Mouse (Mus musculus) kidney, postnatal 10 days (tissue): ENCODE results near the gene BC037034.
"Not testable (repeated sequence)": the region's sequence is repeated elsewhere in the genome, so short reads cannot be mapped to it uniquely, and the experiment has no call there.

ENCODE experiments used
- DNase-seq: peaks from one replicate; pipeline ENCODE4 v3.0.0; 2021; ENCODE audit warnings: mixed read lengths

Gene BC037034

DNA sequence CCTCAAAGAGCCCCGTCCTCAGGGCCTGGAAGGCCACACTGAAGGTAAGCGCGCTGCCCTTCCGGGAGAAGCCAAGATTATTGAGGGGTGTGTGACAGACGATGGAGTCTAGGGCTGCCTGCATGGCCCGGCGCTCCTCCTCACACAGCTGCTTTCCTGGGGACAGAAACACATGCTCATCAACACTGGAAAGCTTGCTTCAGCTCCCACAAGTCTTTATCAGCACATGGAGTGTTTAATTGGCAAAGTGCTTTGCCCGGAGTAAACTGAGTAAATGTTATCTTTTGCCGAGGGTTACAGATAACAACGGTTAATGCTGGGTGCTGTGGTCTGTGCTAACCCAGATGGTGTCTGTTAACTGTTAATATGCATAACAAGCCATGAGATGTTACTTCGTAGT, 3.0 kb downstream of the BC037034 start:
- no peak for DNase-seq

DNA sequence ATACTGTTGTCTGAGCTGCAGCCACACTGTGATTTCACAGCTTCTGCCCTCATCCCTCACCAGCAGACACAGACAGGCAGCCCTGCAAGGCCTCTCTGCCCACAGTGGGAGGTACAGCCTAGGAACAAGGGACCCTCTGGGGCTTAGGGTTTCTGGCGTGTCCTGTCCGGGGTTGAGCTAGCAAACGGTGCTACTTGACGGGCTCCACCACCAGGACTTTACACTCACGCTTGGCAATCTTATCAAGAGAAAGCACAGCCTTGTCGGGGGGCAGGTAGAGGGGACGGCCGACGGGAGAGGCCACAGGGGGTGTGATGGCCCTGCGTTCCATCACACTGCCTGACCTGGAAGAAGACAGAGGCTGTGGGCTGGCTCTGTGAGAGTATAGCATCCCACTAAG, 3.8 kb downstream of the BC037034 start:
- DNase-seq = no peak

DNA sequence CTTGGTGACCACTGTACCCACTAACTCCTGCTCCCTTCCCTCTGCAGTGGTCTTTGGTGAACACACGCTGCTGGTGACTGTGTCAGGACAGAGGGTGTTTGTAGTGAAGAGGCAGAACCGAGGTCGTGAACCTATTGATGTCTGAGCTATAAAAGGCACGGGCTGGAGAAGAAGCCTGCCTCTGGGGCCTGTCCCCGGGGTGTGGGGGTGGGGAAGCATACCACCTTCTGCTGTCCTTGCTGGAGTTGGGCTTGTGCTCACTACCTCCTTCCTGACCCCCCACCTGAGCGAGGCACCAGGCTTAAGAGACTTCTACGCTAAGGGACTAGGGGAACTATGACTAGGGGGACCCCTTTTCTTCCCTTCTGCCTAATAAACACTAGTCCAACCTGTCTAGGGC, 4.8 kb downstream of the BC037034 start:
- DNase-seq = no peak

DNA sequence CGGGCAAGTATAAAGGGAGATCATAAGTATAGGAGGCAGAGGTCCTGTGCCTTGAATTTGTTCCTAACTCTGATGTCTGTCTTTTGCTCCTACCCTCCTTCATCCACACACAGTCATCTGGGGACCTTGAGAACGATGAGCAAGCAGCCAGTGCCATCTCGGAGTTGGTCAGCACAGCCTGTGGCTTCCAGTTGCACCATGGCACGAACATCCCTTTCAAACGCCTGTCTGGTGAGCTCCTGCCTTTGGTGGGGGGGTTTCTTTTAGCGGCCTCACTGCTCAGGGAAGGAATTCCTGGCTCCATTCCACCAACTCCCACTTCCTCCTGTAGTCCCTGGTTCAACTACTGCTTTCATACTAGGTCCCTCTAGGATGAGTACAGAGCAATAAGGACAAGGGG, 5.3 kb downstream of the BC037034 start:
- DNase-seq = no peak

DNA sequence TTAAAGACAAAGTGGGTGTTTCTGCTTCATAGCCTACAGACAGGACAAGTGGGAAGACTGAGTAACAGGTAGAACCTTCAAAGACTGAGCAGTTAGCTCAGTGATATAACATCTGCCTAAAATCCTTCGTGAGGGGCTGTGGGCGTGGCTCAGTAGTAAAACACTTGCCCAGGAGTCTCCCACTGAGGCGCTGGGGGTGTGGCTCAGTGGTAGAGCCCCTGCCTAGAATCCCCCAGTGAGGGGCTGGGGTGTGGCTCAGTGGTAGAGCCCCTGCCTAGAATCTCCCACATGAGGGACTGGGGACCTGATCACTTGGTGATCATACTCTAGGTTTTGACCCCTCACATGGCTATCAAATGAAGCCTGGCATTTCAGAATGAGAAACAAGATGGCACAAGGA, 5.8 kb downstream of the BC037034 start:
- DNase-seq = no peak

DNA sequence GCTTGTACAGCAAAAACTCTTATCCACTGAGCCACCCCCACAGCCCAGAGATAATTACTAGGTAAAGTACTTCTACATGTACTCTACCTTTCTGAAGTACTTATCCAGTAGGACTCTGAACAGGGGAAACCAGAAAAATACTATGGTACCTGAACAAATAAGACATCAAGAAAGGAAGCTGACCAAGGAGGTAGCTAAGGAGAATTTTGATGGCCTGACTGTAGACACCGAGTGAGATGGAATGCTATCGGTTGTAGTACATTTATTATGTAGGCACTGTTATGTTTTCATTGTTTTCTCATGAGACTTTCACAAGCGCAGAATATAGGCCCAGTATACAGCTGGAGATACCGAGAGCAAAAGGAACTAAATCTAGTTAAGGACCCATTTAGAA, 6.3 kb downstream of the BC037034 start:
- no peak for DNase-seq

DNA sequence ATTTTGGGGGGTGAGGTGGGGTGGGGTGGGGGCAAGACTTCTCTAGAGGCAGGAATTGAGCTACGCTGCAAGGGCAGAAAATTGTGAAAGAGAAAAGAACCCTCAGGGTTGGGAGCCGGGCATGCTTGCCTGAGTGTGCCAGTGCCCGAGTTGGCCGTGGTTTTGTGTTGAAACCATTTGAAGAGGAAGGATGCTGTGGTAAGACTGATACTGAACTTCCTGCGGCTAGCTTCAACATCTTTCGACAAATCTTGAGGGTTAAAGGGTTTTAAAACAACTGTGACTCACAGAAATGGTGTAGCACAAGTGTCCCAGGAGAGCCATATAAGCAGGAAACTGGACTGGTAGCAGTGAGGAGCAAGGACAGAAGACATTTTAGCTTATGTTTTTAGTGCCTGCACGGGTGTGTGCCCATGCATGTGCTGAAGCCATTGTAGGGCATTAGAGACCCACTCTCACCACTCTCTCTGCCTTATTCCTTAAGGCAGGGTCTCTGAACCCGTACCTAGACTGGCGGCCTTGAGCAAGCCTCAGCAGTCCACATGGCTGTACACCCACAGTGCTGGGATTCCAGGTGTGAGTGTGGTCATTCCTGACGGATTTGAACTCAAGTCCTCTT, 6.8 kb downstream of the BC037034 start:
- no peak for DNase-seq

DNA sequence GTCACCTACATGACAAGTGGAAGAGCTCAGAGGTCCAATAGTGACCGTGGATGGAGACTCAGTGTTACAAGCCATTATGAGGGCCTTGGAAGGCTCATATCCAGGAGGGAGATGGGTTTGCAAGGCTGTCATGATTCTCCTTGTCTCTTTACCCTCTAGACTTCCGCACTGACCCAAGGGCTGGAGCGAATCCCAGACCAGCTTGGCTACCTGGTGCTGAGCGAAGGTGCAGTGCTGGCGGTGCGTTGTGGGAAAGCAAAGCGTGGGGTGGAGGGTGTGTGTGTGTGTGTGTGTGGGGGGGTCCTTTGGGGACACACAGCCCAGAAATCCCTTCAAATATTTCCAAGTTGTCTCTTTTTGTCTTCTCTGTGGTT, 7.8 kb downstream of the BC037034 start:
- DNase-seq = peak; percentile 46

DNA sequence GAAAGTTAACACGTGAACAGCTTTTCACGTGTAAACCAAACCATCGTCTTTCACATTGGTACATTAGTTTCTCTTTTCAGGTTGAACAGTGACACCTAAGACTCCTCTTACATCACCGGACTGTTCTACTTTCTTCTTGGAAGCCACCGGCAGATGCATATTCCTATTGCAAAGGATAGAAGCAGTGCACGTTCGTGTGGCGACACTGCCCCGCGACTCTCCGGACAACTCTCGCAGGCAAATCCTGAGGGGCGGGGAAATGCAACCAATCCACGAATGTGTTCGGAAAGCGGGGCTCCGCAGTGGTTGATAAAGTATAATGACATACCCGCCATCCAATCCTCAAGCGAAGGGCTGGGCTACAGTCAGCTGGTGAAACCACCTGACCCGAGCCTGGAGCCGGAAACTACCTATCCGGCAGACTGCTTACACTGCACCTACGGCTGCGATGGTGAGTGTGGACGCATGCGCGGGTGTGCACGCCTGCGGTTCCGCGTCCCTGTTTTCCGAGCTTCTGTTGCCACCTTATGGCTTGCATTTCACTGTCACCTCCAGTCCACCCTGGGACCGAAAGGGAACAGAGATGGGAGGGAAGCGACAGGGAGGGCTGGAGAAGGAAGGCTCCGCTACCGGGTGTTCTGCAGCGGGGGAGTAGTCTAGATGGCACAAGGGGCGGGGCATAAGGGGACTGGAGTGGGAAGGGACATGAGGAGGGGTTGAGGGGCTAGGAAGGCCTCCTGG, 8.3 kb downstream of the BC037034 start, which contains the start of gene Lamtor4:
Gene Lamtor4, plus strand, starts transcription at position 130 of the 741 bp plus-strand sequence.
- DNase-seq = peak; percentile 94

DNA sequence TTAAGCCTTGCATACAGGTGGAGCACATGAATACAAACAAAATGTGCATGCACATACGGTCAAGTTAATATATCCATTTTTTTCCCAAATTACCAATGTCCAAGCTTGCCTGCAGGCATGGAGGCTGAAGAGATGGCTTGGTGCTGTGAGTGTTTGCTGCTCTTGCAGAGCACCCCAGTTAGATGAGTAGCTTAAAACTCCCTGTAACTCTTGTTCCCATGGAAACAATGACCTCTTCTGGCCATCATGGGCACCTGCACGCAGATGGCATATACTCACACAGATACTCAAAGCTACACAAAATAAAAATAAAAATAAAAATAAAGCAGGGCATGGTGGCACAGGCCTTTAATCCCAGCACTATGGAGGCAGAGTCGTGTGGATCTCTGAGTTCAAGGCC, 10.8 kb downstream of the BC037034 start:
- no peak for DNase-seq

DNA sequence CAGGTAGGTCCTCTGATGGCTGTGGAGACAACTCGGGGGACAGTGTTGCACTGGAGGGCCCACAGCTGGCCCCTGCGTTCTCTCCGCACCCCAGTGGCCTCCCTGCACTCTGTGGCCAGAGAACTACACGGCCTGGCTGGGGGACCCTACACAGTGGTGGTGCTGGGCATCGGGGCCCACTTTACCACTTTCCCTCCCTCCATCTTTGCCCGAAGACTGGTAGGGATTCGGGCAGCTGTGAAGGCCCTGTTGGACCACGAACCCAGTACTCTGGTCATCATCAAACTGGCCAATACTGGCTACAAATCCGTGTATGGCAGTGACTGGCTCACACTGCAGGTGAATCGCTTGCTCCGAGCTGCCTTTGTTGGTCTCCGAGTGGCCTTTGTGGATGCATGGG, 12.7 kb downstream of the BC037034 start:
- no peak for DNase-seq

DNA sequence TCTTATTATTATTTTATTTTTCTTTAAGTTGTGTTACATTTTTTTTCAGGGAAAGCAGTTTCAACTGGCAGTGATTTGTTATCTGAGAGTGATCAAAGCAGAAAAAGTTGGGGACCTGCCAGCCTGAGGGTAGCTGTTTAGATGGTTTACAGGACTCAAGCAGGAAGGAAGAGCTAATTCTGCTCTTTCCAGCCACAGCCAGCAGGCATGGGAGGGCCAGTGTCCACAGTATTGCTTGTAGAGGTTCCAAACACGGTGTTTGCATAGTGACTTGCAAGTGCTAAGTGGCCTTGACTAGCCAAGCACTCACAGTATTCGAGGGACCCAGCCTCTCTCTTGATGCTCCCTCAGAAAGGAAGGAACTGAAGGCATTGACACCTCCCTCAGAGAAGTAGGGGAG, 22.3 kb downstream of the BC037034 start:
- no peak for DNase-seq

DNA sequence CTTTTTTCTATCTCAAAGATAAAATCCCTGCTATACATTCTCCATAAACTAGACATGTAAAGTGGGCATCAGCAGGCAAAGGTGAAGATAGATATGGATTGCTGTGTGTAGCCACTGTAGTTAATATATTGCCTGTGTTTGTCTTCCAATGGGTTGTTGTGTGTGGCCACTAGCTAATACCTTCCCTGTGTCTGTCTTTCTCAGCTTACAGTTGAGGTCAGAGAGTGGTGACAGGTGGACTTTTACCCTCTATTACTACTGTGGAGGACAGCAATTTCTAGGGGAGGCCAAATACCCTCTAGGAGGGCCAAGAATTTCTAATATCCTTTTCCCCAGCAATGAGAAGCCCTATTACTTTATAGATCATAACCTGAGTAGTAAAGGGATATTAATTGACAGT, 29.6 kb downstream of the BC037034 start:
- DNase-seq = no peak

DNA sequence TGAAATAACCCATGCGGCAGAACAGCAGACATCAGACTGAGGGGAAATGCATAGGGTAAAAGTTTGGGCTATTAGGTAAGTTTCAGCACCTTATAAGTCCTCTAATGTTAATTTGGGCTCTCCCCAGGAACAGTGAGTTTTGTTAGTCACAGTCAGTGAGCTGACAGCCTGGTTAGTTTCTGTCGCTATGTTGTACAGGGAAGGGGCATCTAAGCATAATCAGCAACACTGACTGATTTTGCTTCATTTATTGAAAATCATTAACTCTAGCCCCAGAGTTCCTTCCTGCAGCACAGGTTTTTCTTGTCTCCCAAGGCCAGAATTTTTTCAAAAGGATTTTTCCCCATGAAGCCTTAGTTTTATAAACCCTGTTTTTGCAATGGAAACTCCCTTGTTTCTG, 30.1 kb downstream of the BC037034 start:
- DNase-seq = no peak

DNA sequence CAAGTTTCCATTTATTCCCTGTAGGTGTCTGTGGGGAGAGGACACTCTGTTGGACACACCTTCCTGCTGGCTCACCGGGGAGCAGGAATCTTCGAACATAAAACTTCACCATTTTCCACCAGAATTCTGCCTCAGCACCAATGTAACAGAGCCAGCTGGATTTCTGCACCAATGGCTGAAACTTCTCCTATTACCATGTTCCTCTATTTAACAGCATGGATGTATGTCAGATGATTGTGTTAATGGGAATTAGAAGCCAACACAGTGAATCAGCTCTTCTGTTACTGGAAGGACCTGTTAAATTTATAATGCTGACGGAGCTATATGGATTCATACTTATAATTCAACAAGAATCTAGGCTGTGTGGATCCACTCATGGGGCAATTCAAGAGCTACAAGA, 34.3 kb downstream of the BC037034 start:
- no peak for DNase-seq

DNA sequence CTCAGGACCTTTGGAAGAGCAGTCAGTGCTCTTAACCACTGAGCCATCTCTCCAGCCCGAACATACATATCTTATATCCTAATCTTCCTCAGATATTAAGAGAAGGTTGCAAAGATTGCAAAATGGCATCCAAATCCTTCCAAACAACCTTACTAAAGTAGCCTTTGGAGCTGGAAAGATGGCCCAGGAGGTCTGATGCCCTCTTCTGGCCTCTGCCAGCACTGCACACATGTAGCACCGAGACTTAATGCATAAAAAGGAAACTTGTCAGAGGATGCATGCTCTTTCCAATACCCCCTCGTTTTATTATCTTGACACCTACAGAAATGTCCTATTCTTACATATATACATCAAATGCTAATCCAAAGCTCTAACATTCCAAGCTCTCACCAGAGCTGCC, 35.8 kb downstream of the BC037034 start:
- peak; percentile 67 for DNase-seq

DNA sequence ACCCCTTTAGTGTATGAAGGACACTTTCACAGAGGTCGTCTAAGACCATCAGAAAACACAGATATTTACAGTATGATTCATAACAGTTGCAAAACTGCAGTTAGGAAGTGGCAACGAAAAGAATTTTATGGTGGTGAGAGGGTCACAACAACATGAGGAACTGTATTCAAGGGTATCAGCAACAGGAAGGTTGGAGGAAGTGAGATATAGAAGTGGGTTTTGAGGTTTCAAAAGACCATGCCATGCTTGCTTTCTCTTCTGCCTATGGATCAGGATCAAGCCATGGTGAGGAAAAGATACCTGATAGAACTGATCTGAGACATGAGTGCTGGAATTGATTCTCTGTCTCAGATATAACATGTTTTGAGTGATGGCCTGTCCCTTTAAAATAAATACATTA, 36.5 kb downstream of the BC037034 start:
- DNase-seq = no peak

DNA sequence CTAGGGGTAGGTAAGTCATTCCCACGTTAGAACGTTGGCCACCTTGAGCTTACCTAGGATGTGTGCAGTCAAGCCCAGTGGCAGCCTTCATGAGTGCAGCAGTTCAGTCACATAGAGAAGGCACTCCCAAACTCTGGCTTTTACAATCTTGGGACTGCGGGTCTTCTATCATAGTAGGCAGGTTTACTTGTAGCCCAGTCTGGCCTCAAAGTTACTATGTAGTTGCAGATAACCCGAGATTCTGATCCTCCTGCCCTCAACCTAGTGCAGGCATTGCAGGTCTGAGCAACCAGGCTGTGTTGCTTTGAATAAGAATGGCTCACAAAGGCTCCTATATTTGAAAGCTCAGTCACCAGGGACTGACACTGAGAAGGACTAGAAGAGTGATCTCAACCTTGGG, 37.3 kb downstream of the BC037034 start:
- no peak for DNase-seq

DNA sequence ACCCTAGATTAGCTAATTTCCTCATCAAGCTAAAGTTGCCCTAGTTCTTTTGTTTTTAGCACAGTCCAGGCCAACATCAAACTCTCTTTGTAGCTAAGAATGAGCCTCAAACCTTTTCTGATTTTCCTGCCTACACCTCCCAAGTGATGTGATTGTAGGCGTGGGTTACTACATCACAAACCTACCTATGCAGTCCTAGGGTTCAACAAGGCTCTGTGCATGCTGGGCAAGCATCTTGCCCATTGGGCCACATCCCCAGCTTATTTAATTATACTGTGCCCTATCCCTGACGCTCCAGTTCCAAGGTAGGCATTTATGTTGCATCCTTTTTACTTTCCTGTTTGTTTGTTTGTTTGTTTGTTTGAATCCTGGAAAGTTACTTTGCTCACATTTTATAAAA, 38.1 kb downstream of the BC037034 start, which contains the start of gene Nxpe5:
Gene Nxpe5, plus strand, starts transcription at position 199 of the 400 bp plus-strand sequence.
- no peak for DNase-seq

DNA sequence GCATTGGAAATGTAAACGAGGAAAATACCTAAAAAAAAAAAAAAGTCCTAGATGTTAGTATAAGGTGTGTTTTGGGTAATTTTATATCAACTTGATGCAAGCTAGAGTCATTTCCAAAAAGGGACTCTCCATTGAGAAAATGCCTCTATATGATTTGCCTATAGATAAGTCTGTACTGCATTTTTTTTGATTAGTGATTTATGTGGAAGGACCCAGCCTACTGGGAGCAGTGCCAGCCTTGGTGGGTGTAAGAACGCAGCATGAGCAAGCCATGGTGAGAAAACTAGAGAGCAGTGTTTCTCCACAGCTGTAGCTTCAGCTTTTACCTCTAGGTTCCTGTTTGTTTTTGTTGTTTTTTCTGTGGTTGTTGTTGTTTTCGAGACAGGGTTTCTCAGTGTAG, 40.5 kb downstream of the BC037034 start:
- DNase-seq = no peak

DNA sequence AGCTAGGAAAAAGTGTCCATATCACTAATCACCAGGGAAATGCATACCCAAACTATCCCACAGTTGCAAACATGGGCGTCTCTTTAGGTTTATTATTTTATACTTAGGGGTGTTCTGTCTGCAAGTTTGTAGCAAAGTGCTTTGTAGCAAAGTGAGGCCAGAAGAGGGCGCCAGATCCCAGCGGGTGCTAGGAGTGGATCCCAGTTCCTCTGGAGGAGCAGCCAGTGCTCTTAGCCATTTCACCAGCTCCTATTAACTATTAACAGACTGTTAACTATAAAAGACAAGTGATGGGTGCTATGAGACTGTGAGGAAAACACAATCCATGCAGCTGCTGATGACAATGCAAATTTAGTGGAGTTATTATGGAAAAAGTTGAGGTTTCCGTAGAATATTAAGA, 41.7 kb downstream of the BC037034 start:
- DNase-seq = peak; percentile 96

DNA sequence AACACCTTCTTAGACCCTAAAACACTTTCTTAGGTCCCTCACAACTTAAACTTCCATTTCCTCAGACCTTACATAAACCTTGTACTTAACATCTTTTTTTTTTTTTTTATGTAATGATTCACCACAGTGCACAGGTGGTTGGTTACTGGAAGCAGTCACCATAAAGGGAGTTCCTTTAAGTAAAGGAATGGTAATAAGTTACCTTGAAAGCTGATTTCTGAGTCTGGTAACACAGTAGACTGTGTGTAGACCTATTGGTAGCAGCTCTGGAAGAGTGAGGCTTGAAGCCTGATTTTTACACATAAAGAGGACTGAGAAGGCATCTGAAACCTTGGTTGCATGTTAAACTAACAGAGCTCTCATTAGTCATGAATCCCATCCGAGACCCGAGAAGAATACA, 44.0 kb downstream of the BC037034 start:
- no peak for DNase-seq

DNA sequence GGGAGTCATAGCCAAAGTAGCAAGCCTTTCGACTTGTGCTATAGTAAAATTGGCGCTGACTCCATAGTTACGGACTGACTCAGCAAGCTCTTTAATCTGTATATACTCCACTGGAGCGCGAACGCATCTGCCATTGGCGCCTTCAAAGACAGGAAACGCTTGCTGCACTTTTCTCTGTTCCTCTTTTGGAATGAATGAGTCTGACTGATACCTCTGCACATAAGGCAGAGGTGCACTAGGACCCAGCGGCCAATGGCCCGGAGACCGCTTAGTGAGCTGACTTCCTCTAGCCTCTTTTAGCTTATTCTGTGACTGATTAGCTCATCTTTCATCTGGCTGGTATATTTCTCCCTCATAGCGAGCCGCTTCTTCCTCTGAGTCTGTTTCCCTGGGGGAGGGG, 47.2 kb downstream of the BC037034 start:
- not testable (repeated sequence) for DNase-seq
